Mouse (Mus musculus): Measurements from ENCODE around the gene Tpk1. TPM values are rescaled to one million over a fixed set of nuclear protein-coding genes. Genes with fewer than 3 reads are reported as not detected.
"Not testable (repeated sequence)": the region's sequence is repeated elsewhere in the genome, so short reads cannot be mapped to it uniquely, and the experiment has no call there.

The Tpk1 gene
- polyA plus RNA-seq, 1 experiment from 2014 or later = 6.8 TPM

GRCm38 (mm10) chr6:43518378-43518777 lies 147.7 kb downstream of the Tpk1 start:
- no peak overlapping the region for H3K27ac ChIP-seq
- H3K4me3 ChIP-seq (replicated peaks) = no peak overlapping the region
- no peak overlapping the region for H3K4me2 ChIP-seq
- peaks cover 4% of the 10 kb centered on the region; the same call in 1 of the 2 replicates for H3K4me1 ChIP-seq (replicated peaks)
- H3K9ac ChIP-seq = no peak overlapping the region
- no peak for DNase-seq
- no peaks in the 10 kb centered on the region for H3K27me3 ChIP-seq
- no peaks in the 10 kb centered on the region for H3K36me3 ChIP-seq
- H3K9me3 ChIP-seq (replicated peaks) = no peaks in the 10 kb centered on the region
- no peak for ATAC-seq (ENCODE audit: low read depth)

- no peaks in the 10 kb centered on the region for H3K9me3 ChIP-seq (replicated peaks)
- no peak overlapping the region for H3K9ac ChIP-seq
- no peak overlapping the region for H3K27ac ChIP-seq
- DNase-seq = no peak
- H3K27me3 ChIP-seq = no peaks in the 10 kb centered on the region
- ATAC-seq (ENCODE audit: low read depth) = no peak
- H3K4me3 ChIP-seq (replicated peaks) = no peak overlapping the region
- no peak overlapping the region for H3K4me2 ChIP-seq
- H3K36me3 ChIP-seq = no peaks in the 10 kb centered on the region
- WGBS (ENCODE audit: insufficient replicate concordance) = 67% methylated on average over 2 of the region's 2 CpGs
- H3K4me1 ChIP-seq (replicated peaks) = peaks cover 4% of the 10 kb centered on the region; the same call in 1 of the 2 replicates
Observed at GRCm38 (mm10) chr6:43517316-43517655, 148.8 kb downstream of the Tpk1 start.

- WGBS (ENCODE audit: insufficient replicate concordance) = 69% methylated on average over 2 of the region's 2 CpGs
- ATAC-seq (ENCODE audit: low read depth) = peak; percentile 86
- no peaks in the 10 kb centered on the region for H3K36me3 ChIP-seq
- H3K9me3 ChIP-seq (replicated peaks) = no peaks in the 10 kb centered on the region
- H3K9ac ChIP-seq = no peak overlapping the region
- DNase-seq = no peak
- H3K27me3 ChIP-seq = no peaks in the 10 kb centered on the region
- H3K4me1 ChIP-seq (replicated peaks) = peaks cover 4% of the 10 kb centered on the region; the same call in 1 of the 2 replicates
- no peak overlapping the region for H3K4me3 ChIP-seq (replicated peaks)
- H3K27ac ChIP-seq = no peak overlapping the region
- H3K4me2 ChIP-seq = no peak overlapping the region
Observed at GRCm38 (mm10) chr6:43516593-43517315, 149.3 kb downstream of the Tpk1 start.

GRCm38 (mm10) chr6:43506686-43507385 lies 159.2 kb downstream of the Tpk1 start:
- not testable (repeated sequence) for H3K27me3 ChIP-seq; H3K9me3 ChIP-seq (replicated peaks); H3K9ac ChIP-seq; H3K36me3 ChIP-seq
- Histone ChIP-seq H3K27ac (peak overlapping the region; percentile 81), H3K4me1 (replicated peaks) (peaks cover 20% of the 10 kb centered on the region), H3K4me3 (replicated peaks) (peak overlapping the region; percentile 10; the same call in 1 of the 2 replicates), H3K4me2 (peak overlapping the region; percentile 51)
- DNase-seq (peak; percentile 60), ATAC-seq (ENCODE audit: low read depth) (peak; percentile 99)
- WGBS (ENCODE audit: insufficient replicate concordance) = 30% methylated on average over 2 of the region's 2 CpGs

GRCm38 (mm10) chr6:43504609-43505230 lies 161.4 kb downstream of the Tpk1 start:
- Histone ChIP-seq H3K9ac (no peak overlapping the region), H3K27me3 (no peaks in the 10 kb centered on the region), H3K4me2 (no peak overlapping the region), H3K27ac (no peak overlapping the region), H3K4me1 (replicated peaks) (peaks cover 20% of the 10 kb centered on the region), H3K4me3 (replicated peaks) (no peak overlapping the region), H3K36me3 (no peaks in the 10 kb centered on the region), H3K9me3 (replicated peaks) (no peaks in the 10 kb centered on the region)
- DNase-seq (no peak), ATAC-seq (ENCODE audit: low read depth) (no peak)
- WGBS (ENCODE audit: insufficient replicate concordance) = 77% methylated on average over 5 of the region's 5 CpGs

GRCm38 (mm10) chr6:43492367-43492766 lies 173.7 kb downstream of the Tpk1 start:
- no peaks in the 10 kb centered on the region for H3K4me1 ChIP-seq (replicated peaks)
- ATAC-seq (ENCODE audit: low read depth) (no peak), DNase-seq (no peak)
- H3K36me3 ChIP-seq = no peaks in the 10 kb centered on the region
- no peak overlapping the region for H3K9ac ChIP-seq
- no peak overlapping the region for H3K27ac ChIP-seq
- no peak overlapping the region for H3K4me2 ChIP-seq
- no peaks in the 10 kb centered on the region for H3K9me3 ChIP-seq (replicated peaks)
- no peaks in the 10 kb centered on the region for H3K27me3 ChIP-seq
- no peak overlapping the region for H3K4me3 ChIP-seq (replicated peaks)

GRCm38 (mm10) chr6:43486691-43487090 lies 179.4 kb downstream of the Tpk1 start:
- DNase-seq = no peak
- H3K27me3 ChIP-seq = no peaks in the 10 kb centered on the region
- no peaks in the 10 kb centered on the region for H3K4me1 ChIP-seq (replicated peaks)
- WGBS (ENCODE audit: insufficient replicate concordance) = 69% methylated on average over 2 of the region's 2 CpGs
- no peaks in the 10 kb centered on the region for H3K36me3 ChIP-seq
- no peak overlapping the region for H3K4me3 ChIP-seq (replicated peaks)
- H3K9me3 ChIP-seq (replicated peaks) = no peaks in the 10 kb centered on the region
- no peak for ATAC-seq (ENCODE audit: low read depth)
- H3K9ac ChIP-seq = no peak overlapping the region
- no peak overlapping the region for H3K4me2 ChIP-seq
- H3K27ac ChIP-seq = no peak overlapping the region

GRCm38 (mm10) chr6:43480687-43481086 lies 185.4 kb downstream of the Tpk1 start:
- 55% methylated on average over 3 of the region's 3 CpGs for WGBS (ENCODE audit: insufficient replicate concordance)
- no peak for ATAC-seq (ENCODE audit: low read depth)
- no peak for DNase-seq
- no peaks in the 10 kb centered on the region for H3K4me1 ChIP-seq (replicated peaks)
- H3K4me3 ChIP-seq (replicated peaks) = no peak overlapping the region
- H3K27ac ChIP-seq = no peak overlapping the region
- no peak overlapping the region for H3K9ac ChIP-seq
- no peaks in the 10 kb centered on the region for H3K36me3 ChIP-seq
- no peaks in the 10 kb centered on the region for H3K27me3 ChIP-seq
- H3K9me3 ChIP-seq (replicated peaks) = no peaks in the 10 kb centered on the region
- no peak overlapping the region for H3K4me2 ChIP-seq

- no peak overlapping the region for H3K4me2 ChIP-seq
- H3K4me3 ChIP-seq (replicated peaks) = no peak overlapping the region
- no peaks in the 10 kb centered on the region for H3K27me3 ChIP-seq
- H3K27ac ChIP-seq = no peak overlapping the region
- 73% methylated on average over 7 of the region's 7 CpGs for WGBS (ENCODE audit: insufficient replicate concordance)
- no peak overlapping the region for H3K9ac ChIP-seq
- H3K36me3 ChIP-seq = no peaks in the 10 kb centered on the region
- H3K9me3 ChIP-seq (replicated peaks) = no peaks in the 10 kb centered on the region
- DNase-seq (no peak), ATAC-seq (ENCODE audit: low read depth) (no peak)
- H3K4me1 ChIP-seq (replicated peaks) = no peaks in the 10 kb centered on the region
Observed at GRCm38 (mm10) chr6:43478810-43479209, 187.3 kb downstream of the Tpk1 start.

- no peak overlapping the region for H3K4me2 ChIP-seq
- no peaks in the 10 kb centered on the region for H3K9me3 ChIP-seq (replicated peaks)
- H3K4me3 ChIP-seq (replicated peaks) = no peak overlapping the region
- H3K27me3 ChIP-seq = no peaks in the 10 kb centered on the region
- H3K4me1 ChIP-seq (replicated peaks) = no peaks in the 10 kb centered on the region
- WGBS (ENCODE audit: insufficient replicate concordance) = 72% methylated on average over 3 of the region's 3 CpGs
- no peaks in the 10 kb centered on the region for H3K36me3 ChIP-seq
- DNase-seq (no peak), ATAC-seq (ENCODE audit: low read depth) (no peak)
- H3K9ac ChIP-seq = no peak overlapping the region
- H3K27ac ChIP-seq = no peak overlapping the region
Observed at GRCm38 (mm10) chr6:43476406-43476805, 189.7 kb downstream of the Tpk1 start.

- H3K4me1 ChIP-seq (replicated peaks) = no peaks in the 10 kb centered on the region
- H3K36me3 ChIP-seq = no peaks in the 10 kb centered on the region
- DNase-seq (no peak), ATAC-seq (ENCODE audit: low read depth) (no peak)
- no peaks in the 10 kb centered on the region for H3K9me3 ChIP-seq (replicated peaks)
- no peak overlapping the region for H3K4me2 ChIP-seq
- H3K9ac ChIP-seq = no peak overlapping the region
- no peak overlapping the region for H3K4me3 ChIP-seq (replicated peaks)
- H3K27me3 ChIP-seq = no peaks in the 10 kb centered on the region
- no peak overlapping the region for H3K27ac ChIP-seq
Observed at GRCm38 (mm10) chr6:43475921-43476320, 190.2 kb downstream of the Tpk1 start.

GRCm38 (mm10) chr6:43471556-43471955 lies 194.5 kb downstream of the Tpk1 start:
- Histone ChIP-seq H3K4me1 (replicated peaks) (no peaks in the 10 kb centered on the region), H3K9ac (no peak overlapping the region), H3K4me2 (no peak overlapping the region), H3K27ac (no peak overlapping the region), H3K27me3 (no peaks in the 10 kb centered on the region), H3K36me3 (no peaks in the 10 kb centered on the region), H3K4me3 (replicated peaks) (no peak overlapping the region), H3K9me3 (replicated peaks) (no peaks in the 10 kb centered on the region)
- DNase-seq = no peak
- no peak for ATAC-seq (ENCODE audit: low read depth)
- 50% methylated on average over 1 of the region's 1 CpGs for WGBS (ENCODE audit: insufficient replicate concordance)
